In genomic region chr3:88214971-88215552, GRCm38 (mm10) we compare ENCODE assay signal across 9 mouse cellular contexts. TPM values are rescaled to one million over a fixed set of nuclear protein-coding genes. Genes with fewer than 3 reads are reported as not detected.
DNase-seq lines count a peak whose midpoint lies in the region; ATAC-seq and TF ChIP-seq lines count a peak whose summit lies in the region.
"Had no signal": no experiment of that assay in that cellular context is flagged by ENCODE, and none has a peak within 500 bp of the region (broad histone marks: within the 10 kb centered on the region; RNA-seq: fewer than 3 reads in every experiment).

No protein-coding gene starts in this region.

- no peak overlapping the region for H3K27ac ChIP-seq in kidney, embryonic 14.5 days (ENCODE audit: low read depth, low read length)
- no peak overlapping the region for H3K27ac ChIP-seq in embryonic facial prominence, embryonic 11.5 days (replicated peaks; ENCODE audit: low read depth, low read length)
- H3K27ac ChIP-seq in intestine, embryonic 14.5 days (ENCODE audit: low read depth): no peak overlapping the region
- peak overlapping the region; percentile 87 for H3K27ac ChIP-seq in midbrain, postnatal 0 days (ENCODE audit: low read depth, low read length)

- H3K4me2 ChIP-seq in kidney, embryonic 14.5 days (replicated peaks; ENCODE audit: low read depth, low read length): peak overlapping the region; percentile 17; the same call in 1 of the 2 replicates
- peak overlapping the region; percentile 14; the same call in 1 of the 2 replicates for H3K4me2 ChIP-seq in embryonic facial prominence, embryonic 11.5 days (ENCODE audit: low read depth, low read length)
- peak overlapping the region; percentile 27 for H3K4me2 ChIP-seq in intestine, embryonic 14.5 days (ENCODE audit: low read length)
- H3K4me2 ChIP-seq in midbrain, postnatal 0 days (ENCODE audit: low read depth, low read length, poor library complexity, severe bottlenecking): peak overlapping the region; percentile 72

- H3K9ac ChIP-seq in kidney, embryonic 14.5 days (ENCODE audit: low read depth, low read length): no peak overlapping the region
- H3K9ac ChIP-seq in embryonic facial prominence, embryonic 11.5 days (replicated peaks; ENCODE audit: low read length): 0 out of 2 replicates have a peak overlapping the region, but pooled peaks have one; percentile 36
- H3K9ac ChIP-seq in intestine, embryonic 14.5 days (ENCODE audit: low read length): no peak overlapping the region
- H3K9ac ChIP-seq in midbrain, postnatal 0 days (replicated peaks; ENCODE audit: low read length, poor library complexity, severe bottlenecking): peak overlapping the region; percentile 87

- under 1% methylated on average over 48 of the region's 48 CpGs for WGBS in kidney, embryonic 14.5 days
- WGBS in embryonic facial prominence, embryonic 11.5 days: 1% methylated on average over 48 of the region's 48 CpGs
- under 1% methylated on average over 48 of the region's 48 CpGs for WGBS in intestine, embryonic 14.5 days
- WGBS in midbrain, postnatal 0 days: 8% methylated on average over 48 of the region's 48 CpGs

- no peak for DNase-seq in kidney, postnatal 10 days
- DNase-seq in G1E (ENCODE audit: low spot score): no peak
- no peak for DNase-seq in embryonic facial prominence, embryonic 11.5 days (ENCODE audit: low spot score)
- no peak for DNase-seq in intestine, embryonic 14.5 days (ENCODE audit: low spot score)
- no peak for DNase-seq in midbrain, postnatal 0 days (ENCODE audit: low spot score)
- no peak for DNase-seq in yolk sac, embryonic 10.5 days (ENCODE audit: low spot score)
- no peak for DNase-seq in urinary bladder, postnatal 14 days (ENCODE audit: low spot score)

- H3K4me1 ChIP-seq in kidney, embryonic 14.5 days (ENCODE audit: control insufficient read depth, insufficient read depth, low read length): no peaks in the 10 kb centered on the region
- H3K4me1 ChIP-seq in G1E (ENCODE audit: insufficient read depth, low read depth, low read length): peaks cover 16% of the 10 kb centered on the region
- H3K4me1 ChIP-seq in embryonic facial prominence, embryonic 11.5 days (ENCODE audit: control insufficient read depth, insufficient read depth, low read length): no peaks in the 10 kb centered on the region
- peaks cover 7% of the 10 kb centered on the region for H3K4me1 ChIP-seq in intestine, embryonic 14.5 days (replicated peaks; ENCODE audit: control insufficient read depth, insufficient read depth, low read length)
- H3K4me1 ChIP-seq in midbrain, postnatal 0 days (ENCODE audit: insufficient read depth, low read length): peaks cover 5% of the 10 kb centered on the region; the same call in 1 of the 2 replicates

- no peaks in the 10 kb centered on the region for H3K36me3 ChIP-seq in kidney, embryonic 14.5 days (ENCODE audit: control insufficient read depth, insufficient read depth, low read length)
- no peaks in the 10 kb centered on the region for H3K36me3 ChIP-seq in G1E (replicated peaks)
- H3K36me3 ChIP-seq in embryonic facial prominence, embryonic 11.5 days (replicated peaks; ENCODE audit: control insufficient read depth, insufficient read depth, low read depth, low read length): no peaks in the 10 kb centered on the region
- no peaks in the 10 kb centered on the region for H3K36me3 ChIP-seq in intestine, embryonic 14.5 days (ENCODE audit: control insufficient read depth, insufficient read depth, low read length)
- 0 out of 2 replicates have a peak, but pooled peaks cover 4% of the 10 kb centered on the region for H3K36me3 ChIP-seq in midbrain, postnatal 0 days (ENCODE audit: insufficient read depth, low read length)

- peak overlapping the region; percentile 23 for H3K4me3 ChIP-seq in kidney, embryonic 14.5 days (ENCODE audit: low read length)
- H3K4me3 ChIP-seq in G1E (ENCODE audit: low read depth, low read length): peak overlapping the region; percentile 20; the same call in 1 of the 2 replicates
- peak overlapping the region; percentile 25 for H3K4me3 ChIP-seq in embryonic facial prominence, embryonic 11.5 days (ENCODE audit: low read depth, low read length)
- H3K4me3 ChIP-seq in intestine, embryonic 14.5 days (ENCODE audit: low read depth, low read length): peak overlapping the region; percentile 19
- H3K4me3 ChIP-seq in midbrain, postnatal 0 days (ENCODE audit: low read depth, low read length): peak overlapping the region; percentile 46

- H3K27me3 ChIP-seq in kidney, embryonic 14.5 days (ENCODE audit: control insufficient read depth, insufficient read depth, low read length): peaks cover 97% of the 10 kb centered on the region
- peaks cover 50% of the 10 kb centered on the region for H3K27me3 ChIP-seq in G1E (ENCODE audit: insufficient read depth, low read length)
- H3K27me3 ChIP-seq in embryonic facial prominence, embryonic 11.5 days (ENCODE audit: control insufficient read depth, insufficient read depth, low read length): peaks cover 83% of the 10 kb centered on the region
- H3K27me3 ChIP-seq in intestine, embryonic 14.5 days (replicated peaks; ENCODE audit: control insufficient read depth, insufficient read depth, low read length): peaks cover 97% of the 10 kb centered on the region
- peaks cover 13% of the 10 kb centered on the region for H3K27me3 ChIP-seq in midbrain, postnatal 0 days (ENCODE audit: insufficient read depth, low read length)

- no peak for ATAC-seq in kidney, embryonic 14.5 days (ENCODE audit: low FRiP score, low TSS enrichment)
- no peak for ATAC-seq in G1E (ENCODE audit: extremely low read depth, insufficient number of reproducible peaks, low FRiP score, poor library complexity, severe bottlenecking)
- no peak for ATAC-seq in embryonic facial prominence, embryonic 11.5 days (replicated peaks; ENCODE audit: insufficient number of reproducible peaks, low FRiP score, low TSS enrichment, low read depth)
- ATAC-seq in intestine, embryonic 14.5 days (replicated peaks; ENCODE audit: low FRiP score, low TSS enrichment, low read depth): no peak
- no peak for ATAC-seq in midbrain, postnatal 0 days (ENCODE audit: low FRiP score)

- no peaks in the 10 kb centered on the region for H3K9me3 ChIP-seq in kidney, embryonic 14.5 days (ENCODE audit: control insufficient read depth, low read length)
- no peaks in the 10 kb centered on the region; the same call in 1 of the 2 replicates for H3K9me3 ChIP-seq in G1E (replicated peaks)
- H3K9me3 ChIP-seq in embryonic facial prominence, embryonic 11.5 days (replicated peaks; ENCODE audit: control insufficient read depth, low read length): no peaks in the 10 kb centered on the region
- H3K9me3 ChIP-seq in intestine, embryonic 14.5 days (ENCODE audit: control insufficient read depth, low read length): no peaks in the 10 kb centered on the region
- H3K9me3 ChIP-seq in midbrain, postnatal 0 days (ENCODE audit: low read length): no peaks in the 10 kb centered on the region

- TF ChIP-seq CTCF in G1E (IDR thresholded peaks at IDR 0.05; ENCODE audit: low read depth, low read length): no peak
- TF ChIP-seq CTCF in midbrain, postnatal 0 days (IDR thresholded peaks at IDR 0.05): no peak

RNA-seq across cellular contexts. Expression of gene Rhbg, which starts 39.4 kb away (rescaled TPM):
- polyA plus RNA-seq in kidney, embryonic 14.5 days (2014; fragmentation: Nextera tagmentation; extraction: Ambion mirVana): 2.2 and 3.7 TPM in 2 replicates
- total RNA-seq in G1E (2014; fragmentation: Nextera tagmentation): not detected in 2 replicates
- not detected in 2 replicates for total RNA-seq in G1E (2017)
- polyA plus RNA-seq in G1E (2012): not detected in 2 replicates
- 0.25 and 0.26 TPM in 2 replicates for polyA plus RNA-seq in embryonic facial prominence, embryonic 11.5 days (2014; fragmentation: Nextera tagmentation; extraction: Ambion mirVana)
- polyA plus RNA-seq in intestine, embryonic 14.5 days (2014; fragmentation: Nextera tagmentation; extraction: Ambion mirVana): 0.26 TPM in 1 of 2 replicates, not detected in the other
- 0.94 and 1.0 TPM in 2 replicates for total RNA-seq in midbrain, postnatal 0 days (2014; rRNA removed)
- 0.21 and 0.41 TPM in 2 replicates for polyA plus RNA-seq in midbrain, postnatal 0 days (2015; fragmentation: Nextera tagmentation; extraction: Ambion mirVana)
- total RNA-seq: neutrophil, adult 5-6 weeks had no signal

Comparison
In these comparisons a context has a peak if more than half of its experiments do, and no peak if none do; other contexts are left out.
1. H3K4me2 ChIP-seq: peak in every context shown above with its lines; median percentile 72 in midbrain, postnatal 0 days; 27 in intestine, embryonic 14.5 days; 17 in kidney, embryonic 14.5 days; 14 in embryonic facial prominence, embryonic 11.5 days.
2. H3K9ac ChIP-seq: peak in embryonic facial prominence, embryonic 11.5 days (single experiment) and midbrain, postnatal 0 days (single experiment); none in kidney, embryonic 14.5 days (single experiment) and intestine, embryonic 14.5 days (single experiment).
3. Peak in every context shown above with its lines, with median percentiles within 50 percentile points of each other: H3K4me3 ChIP-seq.